Mouse (Mus musculus): ENCODE measurements around the gene Ric3. TPM values are rescaled to one million over a fixed set of nuclear protein-coding genes. Genes with fewer than 3 reads are reported as not detected.

Ric3 gene
- polyA plus RNA-seq, 1 experiment from 2014 or later = 32.2 TPM

DNA sequence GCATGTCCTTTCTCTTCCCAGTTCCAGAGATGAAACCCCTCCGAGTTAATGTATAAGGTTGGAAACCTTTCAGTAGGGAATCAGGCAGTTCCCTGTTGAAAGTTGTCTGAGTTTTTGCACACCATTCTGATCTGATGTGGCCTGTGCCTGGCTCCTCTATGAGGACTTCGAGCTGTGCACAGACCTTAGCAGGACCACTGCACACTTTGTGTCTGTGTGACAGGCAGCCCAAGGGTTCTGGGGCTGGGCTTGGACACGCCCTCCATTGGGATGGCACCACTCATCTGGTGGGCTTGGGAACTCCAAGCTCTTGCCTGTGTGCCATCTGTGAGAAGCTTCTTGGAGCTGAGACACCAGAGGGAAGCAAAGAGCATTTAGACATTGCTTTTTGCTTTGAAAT, 51.8 kb downstream of the Ric3 start:
- H3K27ac ChIP-seq (ENCODE audit: low read depth, low read length) = no peak overlapping the region
- peaks cover 19% of the 10 kb centered on the region for H3K36me3 ChIP-seq (ENCODE audit: control insufficient read depth, insufficient read depth, low read length)
- H3K4me1 ChIP-seq (ENCODE audit: control insufficient read depth, insufficient read depth, low read depth, low read length) = no peaks in the 10 kb centered on the region
- ATAC-seq = no peak
- no peak overlapping the region for H3K9ac ChIP-seq (ENCODE audit: low read depth, low read length)
- no peak overlapping the region for H3K4me3 ChIP-seq (ENCODE audit: low read length)
- H3K9me3 ChIP-seq (ENCODE audit: control insufficient read depth, low read length) = no peaks in the 10 kb centered on the region
- H3K4me2 ChIP-seq (ENCODE audit: low read length) = no peak overlapping the region
- WGBS = 88% methylated on average over 3 of the region's 3 CpGs
- no peaks in the 10 kb centered on the region for H3K27me3 ChIP-seq (replicated peaks; ENCODE audit: control insufficient read depth, insufficient read depth, low read length)

DNA sequence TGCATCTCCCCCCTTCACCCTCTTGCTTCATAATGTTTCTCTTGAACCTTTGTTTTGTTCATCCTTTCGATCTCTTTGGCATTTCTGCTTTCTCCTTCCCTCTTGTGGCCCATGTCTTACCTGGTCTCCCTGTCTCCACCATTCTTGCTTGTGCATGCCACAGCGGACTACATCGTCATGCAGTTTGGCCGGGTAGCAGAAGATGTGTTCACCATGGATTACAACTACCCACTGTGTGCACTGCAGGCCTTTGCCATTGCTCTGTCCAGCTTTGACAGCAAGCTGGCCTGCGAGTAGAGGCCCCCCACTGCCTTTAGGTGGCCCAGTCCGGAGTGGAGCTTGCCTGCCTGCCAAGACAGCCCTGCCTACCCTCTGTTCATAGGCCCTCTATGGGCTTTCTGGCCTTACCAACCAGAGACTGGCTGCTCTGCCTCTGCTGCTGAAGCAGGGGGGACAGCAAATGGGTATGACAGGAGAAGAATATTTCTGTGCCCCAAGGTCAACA, 53.1 kb downstream of the Ric3 start:
- Histone ChIP-seq H3K9me3 (ENCODE audit: control insufficient read depth, low read length) (no peaks in the 10 kb centered on the region), H3K9ac (ENCODE audit: low read depth, low read length) (no peak overlapping the region), H3K27me3 (replicated peaks; ENCODE audit: control insufficient read depth, insufficient read depth, low read length) (no peaks in the 10 kb centered on the region), H3K36me3 (ENCODE audit: control insufficient read depth, insufficient read depth, low read length) (peaks cover 27% of the 10 kb centered on the region), H3K4me1 (ENCODE audit: control insufficient read depth, insufficient read depth, low read depth, low read length) (no peaks in the 10 kb centered on the region), H3K27ac (ENCODE audit: low read depth, low read length) (no peak overlapping the region), H3K4me2 (ENCODE audit: low read length) (no peak overlapping the region), H3K4me3 (ENCODE audit: low read length) (no peak overlapping the region)
- ATAC-seq = no peak
- WGBS = 88% methylated on average over 6 of the region's 6 CpGs

DNA sequence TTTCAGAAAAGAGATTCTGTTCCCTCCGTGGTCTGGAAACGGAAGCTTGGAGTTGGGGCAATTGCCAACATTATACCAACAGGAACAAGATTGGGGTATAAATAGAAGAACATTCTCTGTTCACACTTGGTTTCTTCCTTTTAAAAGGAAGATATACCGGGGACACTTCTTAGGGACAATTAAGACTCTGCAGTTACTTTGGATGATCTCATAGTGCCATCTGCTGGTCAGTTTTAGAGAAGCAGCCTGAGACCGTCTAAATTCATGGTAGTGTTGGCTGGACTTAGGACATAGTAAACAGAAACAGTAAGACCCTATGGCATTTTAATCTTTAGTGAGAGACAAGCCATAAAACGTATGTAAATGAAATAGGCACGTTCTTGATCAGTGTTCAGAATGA, 54.9 kb downstream of the Ric3 start:
- ATAC-seq = peak; percentile 65; the same call in 1 of the 2 replicates
- Histone ChIP-seq H3K9me3 (ENCODE audit: control insufficient read depth, low read length) (no peaks in the 10 kb centered on the region), H3K4me1 (ENCODE audit: control insufficient read depth, insufficient read depth, low read depth, low read length) (no peaks in the 10 kb centered on the region), H3K27me3 (replicated peaks; ENCODE audit: control insufficient read depth, insufficient read depth, low read length) (no peaks in the 10 kb centered on the region), H3K9ac (ENCODE audit: low read depth, low read length) (no peak overlapping the region), H3K4me2 (ENCODE audit: low read length) (no peak overlapping the region), H3K27ac (ENCODE audit: low read depth, low read length) (no peak overlapping the region), H3K36me3 (ENCODE audit: control insufficient read depth, insufficient read depth, low read length) (peaks cover 28% of the 10 kb centered on the region), H3K4me3 (ENCODE audit: low read length) (no peak overlapping the region)
- WGBS = 26% methylated on average over 6 of the region's 6 CpGs

DNA sequence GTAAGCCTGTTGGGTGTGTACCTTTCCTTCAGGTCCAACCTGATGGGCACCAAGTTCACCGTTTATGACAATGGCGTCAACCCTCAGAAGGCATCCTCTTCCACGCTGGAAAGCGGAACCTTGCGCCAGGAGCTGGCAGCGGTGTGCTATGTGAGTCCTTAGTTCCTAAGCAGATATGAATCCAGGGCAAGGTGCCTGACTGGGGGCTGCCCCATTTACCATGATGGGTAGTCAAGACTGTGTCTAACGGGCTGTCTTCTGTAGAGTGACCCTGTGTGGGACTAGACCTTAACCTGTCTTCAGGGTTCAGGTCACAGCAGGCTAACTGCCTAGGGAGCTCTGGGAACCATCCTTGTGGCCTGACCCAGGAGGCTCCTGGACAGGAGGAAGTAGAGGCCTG, 55.4 kb downstream of the Ric3 start:
- Histone ChIP-seq H3K9me3 (ENCODE audit: control insufficient read depth, low read length) (no peaks in the 10 kb centered on the region), H3K36me3 (ENCODE audit: control insufficient read depth, insufficient read depth, low read length) (peaks cover 32% of the 10 kb centered on the region)

DNA sequence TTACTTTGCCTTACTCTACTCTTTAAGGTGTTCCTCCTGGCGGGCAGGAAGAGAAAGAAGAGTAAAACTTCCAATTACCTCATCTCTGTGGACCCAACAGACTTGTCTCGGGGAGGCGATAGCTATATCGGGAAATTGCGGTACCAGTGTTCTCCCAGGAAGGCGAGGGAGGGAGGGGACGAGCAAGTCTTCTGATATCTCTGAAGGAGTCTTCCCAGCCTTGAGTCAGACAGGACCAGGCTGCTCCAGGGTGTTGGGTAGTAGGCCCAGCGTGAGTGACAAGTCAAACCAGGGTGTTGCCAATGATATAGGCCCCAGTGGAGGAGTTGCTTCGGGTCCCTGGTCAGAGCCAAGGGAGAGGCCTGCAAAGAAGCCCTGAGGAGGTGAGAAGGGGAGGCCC, 56.2 kb downstream of the Ric3 start:
- H3K4me1 ChIP-seq (ENCODE audit: control insufficient read depth, insufficient read depth, low read depth, low read length) = no peaks in the 10 kb centered on the region
- ATAC-seq = no peak

More for the DNA sequence above, 55.4 kb downstream of the Ric3 start:
- Histone ChIP-seq H3K4me2 (ENCODE audit: low read length) (no peak overlapping the region), H3K4me1 (ENCODE audit: control insufficient read depth, insufficient read depth, low read depth, low read length) (no peaks in the 10 kb centered on the region), H3K4me3 (ENCODE audit: low read length) (no peak overlapping the region), H3K27me3 (replicated peaks; ENCODE audit: control insufficient read depth, insufficient read depth, low read length) (no peaks in the 10 kb centered on the region), H3K9ac (ENCODE audit: low read depth, low read length) (no peak overlapping the region), H3K27ac (ENCODE audit: low read depth, low read length) (no peak overlapping the region)
- 96% methylated on average over 7 of the region's 7 CpGs for WGBS
- peak; percentile 24 for ATAC-seq

DNA sequence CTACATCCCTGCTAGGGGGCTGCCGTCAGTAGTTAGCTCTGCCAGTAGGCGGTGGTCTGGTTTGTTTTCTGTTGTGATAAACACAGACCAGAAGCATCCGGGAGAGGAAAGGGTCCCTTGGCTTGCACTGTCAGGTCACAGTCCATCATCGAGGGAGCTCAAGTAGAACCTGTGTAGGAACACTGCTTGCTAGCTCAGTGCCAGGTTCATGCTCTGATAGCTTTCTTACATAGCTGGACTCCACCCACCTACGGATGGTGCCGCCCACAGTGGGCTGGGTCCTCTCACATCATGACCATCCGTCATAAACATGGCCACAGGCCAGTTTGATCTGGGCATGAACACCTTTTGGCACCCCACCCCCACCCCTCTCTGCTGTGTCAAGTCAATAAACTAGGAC, 57.4 kb downstream of the Ric3 start:
- no peak overlapping the region for H3K9ac ChIP-seq (ENCODE audit: low read depth, low read length)
- no peak overlapping the region for H3K4me2 ChIP-seq (ENCODE audit: low read length)
- H3K4me1 ChIP-seq (ENCODE audit: control insufficient read depth, insufficient read depth, low read depth, low read length) = no peaks in the 10 kb centered on the region
- 91% methylated on average over 7 of the region's 7 CpGs for WGBS
- H3K9me3 ChIP-seq (ENCODE audit: control insufficient read depth, low read length) = no peaks in the 10 kb centered on the region
- H3K27ac ChIP-seq (ENCODE audit: low read depth, low read length) = no peak overlapping the region
- H3K4me3 ChIP-seq (ENCODE audit: low read length) = no peak overlapping the region
- ATAC-seq = no peak
- no peaks in the 10 kb centered on the region for H3K27me3 ChIP-seq (replicated peaks; ENCODE audit: control insufficient read depth, insufficient read depth, low read length)
- peaks cover 38% of the 10 kb centered on the region for H3K36me3 ChIP-seq (ENCODE audit: control insufficient read depth, insufficient read depth, low read length)

More for the DNA sequence above, 56.2 kb downstream of the Ric3 start:
- 95% methylated on average over 9 of the region's 9 CpGs for WGBS
- H3K4me3 ChIP-seq (ENCODE audit: low read length) = no peak overlapping the region
- H3K4me2 ChIP-seq (ENCODE audit: low read length) = no peak overlapping the region
- no peaks in the 10 kb centered on the region for H3K27me3 ChIP-seq (replicated peaks; ENCODE audit: control insufficient read depth, insufficient read depth, low read length)
- no peaks in the 10 kb centered on the region for H3K9me3 ChIP-seq (ENCODE audit: control insufficient read depth, low read length)
- H3K9ac ChIP-seq (ENCODE audit: low read depth, low read length) = no peak overlapping the region
- no peak overlapping the region for H3K27ac ChIP-seq (ENCODE audit: low read depth, low read length)
- H3K36me3 ChIP-seq (ENCODE audit: control insufficient read depth, insufficient read depth, low read length) = peaks cover 38% of the 10 kb centered on the region

DNA sequence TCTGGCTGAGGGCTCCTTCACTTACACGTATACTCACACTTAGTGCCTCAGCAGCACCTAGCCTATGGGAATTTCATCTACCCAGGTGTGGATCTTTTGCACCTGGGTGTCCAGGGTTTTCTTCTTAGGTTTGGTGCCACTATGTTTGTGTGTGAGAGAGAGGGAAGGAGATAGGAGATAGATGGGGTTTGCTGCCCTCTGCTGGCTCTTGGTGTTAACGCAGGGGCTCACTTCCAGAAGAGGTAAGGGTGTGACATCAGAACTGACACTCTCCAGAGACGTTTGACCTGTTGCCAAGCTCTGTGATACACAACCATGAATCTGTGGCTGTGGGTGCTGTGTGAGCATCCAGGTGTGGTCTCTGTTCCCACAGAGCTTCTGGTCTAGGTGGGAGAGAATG, 61.7 kb downstream of the Ric3 start:
- no peak overlapping the region for H3K9ac ChIP-seq (ENCODE audit: low read depth, low read length)
- 17% methylated on average over 3 of the region's 3 CpGs for WGBS
- H3K36me3 ChIP-seq (ENCODE audit: control insufficient read depth, insufficient read depth, low read length) = peaks cover 26% of the 10 kb centered on the region
- no peak overlapping the region for H3K4me2 ChIP-seq (ENCODE audit: low read length)
- no peak overlapping the region for H3K27ac ChIP-seq (ENCODE audit: low read depth, low read length)
- peak; percentile 48 for ATAC-seq
- H3K4me3 ChIP-seq (ENCODE audit: low read length) = no peak overlapping the region
- no peaks in the 10 kb centered on the region for H3K27me3 ChIP-seq (replicated peaks; ENCODE audit: control insufficient read depth, insufficient read depth, low read length)
- H3K4me1 ChIP-seq (ENCODE audit: control insufficient read depth, insufficient read depth, low read depth, low read length) = peaks cover 6% of the 10 kb centered on the region
- H3K9me3 ChIP-seq (ENCODE audit: control insufficient read depth, low read length) = no peaks in the 10 kb centered on the region

GRCm38 (mm10) chr7:109019243-109019642, 63.9 kb downstream of the Ric3 start:
- no peaks in the 10 kb centered on the region for H3K27me3 ChIP-seq (replicated peaks; ENCODE audit: control insufficient read depth, insufficient read depth, low read length)
- ATAC-seq = no peak
- H3K4me1 ChIP-seq (ENCODE audit: control insufficient read depth, insufficient read depth, low read depth, low read length) = peaks cover 11% of the 10 kb centered on the region
- no peaks in the 10 kb centered on the region for H3K9me3 ChIP-seq (ENCODE audit: control insufficient read depth, low read length)
- WGBS = 88% methylated on average over 7 of the region's 7 CpGs
- peaks cover 11% of the 10 kb centered on the region for H3K36me3 ChIP-seq (ENCODE audit: control insufficient read depth, insufficient read depth, low read length)
- no peak overlapping the region for H3K4me3 ChIP-seq (ENCODE audit: low read length)
- no peak overlapping the region for H3K27ac ChIP-seq (ENCODE audit: low read depth, low read length)
- no peak overlapping the region for H3K4me2 ChIP-seq (ENCODE audit: low read length)
- no peak overlapping the region for H3K9ac ChIP-seq (ENCODE audit: low read depth, low read length)

DNA sequence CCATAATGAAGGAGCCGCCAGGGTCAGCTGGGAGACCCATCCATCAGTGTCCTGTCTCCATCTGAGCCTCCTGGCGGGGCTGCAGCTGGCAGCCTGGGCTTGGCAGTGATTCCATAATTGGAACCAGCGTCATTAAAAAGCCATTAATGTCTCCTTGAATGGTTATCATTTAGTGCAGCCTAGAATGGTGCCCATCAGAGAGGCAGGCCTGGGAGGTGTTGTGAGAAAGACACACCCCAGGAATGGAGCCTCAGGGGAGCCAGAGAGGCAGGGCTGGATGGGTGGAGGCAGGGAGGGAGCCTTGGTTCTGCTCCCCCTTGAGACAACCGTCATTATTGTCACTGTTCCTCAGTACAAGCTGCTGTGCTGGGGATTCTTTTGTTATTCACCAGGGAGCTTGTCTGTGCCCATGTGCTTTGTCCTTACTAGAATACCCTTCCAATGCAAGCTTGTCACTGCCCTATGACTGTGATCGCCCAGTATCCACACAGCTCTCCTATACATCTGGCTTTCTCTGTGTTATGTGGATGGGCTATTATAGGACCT, 66.7 kb downstream of the Ric3 start:
- Histone ChIP-seq H3K4me1 (ENCODE audit: control insufficient read depth, insufficient read depth, low read depth, low read length) (peaks cover 34% of the 10 kb centered on the region), H3K36me3 (ENCODE audit: control insufficient read depth, insufficient read depth, low read length) (no peaks in the 10 kb centered on the region), H3K27me3 (replicated peaks; ENCODE audit: control insufficient read depth, insufficient read depth, low read length) (no peaks in the 10 kb centered on the region), H3K9ac (ENCODE audit: low read depth, low read length) (no peak overlapping the region; the same call in 1 of the 2 replicates), H3K27ac (ENCODE audit: low read depth, low read length) (peak overlapping the region; percentile 68), H3K4me2 (ENCODE audit: low read length) (0 out of 2 replicates have a peak overlapping the region, but pooled peaks have one; percentile 2), H3K9me3 (ENCODE audit: control insufficient read depth, low read length) (no peaks in the 10 kb centered on the region), H3K4me3 (ENCODE audit: low read length) (no peak overlapping the region)
- WGBS = 17% methylated on average over 5 of the region's 5 CpGs
- peak; percentile 40 for ATAC-seq

All from hindbrain, embryonic 16.5 days (tissue).